Mouse (Mus musculus) lung, embryonic 14.5 days (tissue): Measurements from ENCODE around the gene Alkbh2. TPM values are rescaled to one million over a fixed set of nuclear protein-coding genes. Genes with fewer than 3 reads are reported as not detected.

Source experiments
- ATAC-seq: fragments of 200-750 bp; cut with Nextera tagmentation; 2 replicates; pipeline ENCODE4 v1.8.0; 2017; ENCODE audit warnings: mild to moderate bottlenecking, moderate TSS enrichment, moderate library complexity; ENCODE audit not compliant: insufficient read depth
- DNase-seq: peaks from one replicate; pipeline ENCODE4 v3.0.0-alpha.2; 2015
- H3K27ac ChIP-seq: fragments of 300-500 bp; sonication (generic); 2 replicates; pipeline ENCODE4 v1.5.1; 2014; ENCODE audit warnings: low read depth, mild to moderate bottlenecking, moderate library complexity
- H3K27me3 ChIP-seq: fragments of 300-500 bp; sonication (generic); 2 replicates; pipeline ENCODE4 v1.6.1; 2014; ENCODE audit warnings: low read length, control low read depth; ENCODE audit not compliant: insufficient read depth
- H3K36me3 ChIP-seq: fragments of 300-500 bp; sonication (generic); 2 replicates; pipeline ENCODE4 v1.6.1; 2014; ENCODE audit warnings: control low read depth; ENCODE audit not compliant: insufficient read depth
- H3K4me1 ChIP-seq: fragments of 300-500 bp; sonication (generic); 2 replicates; pipeline ENCODE4 v1.6.1; 2014; ENCODE audit warnings: antibody characterized with exemption, control low read depth; ENCODE audit not compliant: insufficient read depth
- H3K4me2 ChIP-seq: fragments of 300-500 bp; sonication (generic); 2 replicates; pipeline ENCODE4 v1.6.1; 2014; ENCODE audit warnings: mild to moderate bottlenecking
- H3K4me3 ChIP-seq: fragments of 300-500 bp; sonication (generic); 2 replicates; pipeline ENCODE4 v1.5.1; 2014; ENCODE audit warnings: low read depth, low read length
- H3K9ac ChIP-seq: fragments of 300-500 bp; sonication (generic); 2 replicates; pipeline ENCODE4 v1.6.1; 2014
- H3K9me3 ChIP-seq: fragments of 300-500 bp; sonication (generic); 2 replicates; pipeline ENCODE4 v1.6.1; 2016; ENCODE audit warnings: low read depth, low read length, control low read depth
- CTCF ChIP-seq: IDR thresholded peaks from 2 replicates; pipeline ENCODE4 v1.5.1; 2016; ENCODE audit warnings: antibody characterized with exemption, low read depth
- WGBS: fragments of 180-500 bp; shearing (Covaris S2); extraction: QIAGEN DNeasy Blood & Tissue Kit; methylation state at CpG from one replicate; pipeline ENCODE4 v1.1.7; 2014; 5-methylcytosine and 5-hydroxymethylcytosine counted together
- polyA plus RNA-seq: library from polyadenylated mRNA; unstranded; fragments of >200 nt; fragmentation: Nextera tagmentation; extraction: Ambion mirVana; gene quantifications from 2 replicates; pipeline ENCODE4 v1.2.1, GENCODE M21; 2014

The Alkbh2 gene
- polyA plus RNA-seq, 1 experiment from 2014 or later = 8.9 TPM

GRCm38 (mm10) chr5:114154765-114155164, 26.7 kb upstream of the Alkbh2 start:
- WGBS = 70% methylated on average over 5 of the region's 5 CpGs
- no peak for ATAC-seq

GRCm38 (mm10) chr5:114153490-114153889, 25.5 kb upstream of the Alkbh2 start:
- Histone ChIP-seq H3K4me1 (no peaks in the 10 kb centered on the region), H3K36me3 (no peaks in the 10 kb centered on the region), H3K4me3 (peak overlapping the region; percentile 17; the same call in 1 of the 2 replicates), H3K4me2 (peak overlapping the region; percentile 40), H3K27me3 (no peaks in the 10 kb centered on the region), H3K9me3 (no peaks in the 10 kb centered on the region), H3K27ac (no peak overlapping the region), H3K9ac (no peak overlapping the region)
- WGBS = 11% methylated on average over 12 of the region's 12 CpGs
- DNase-seq (peak; percentile 72), ATAC-seq (peak; percentile 56; the same call in 1 of the 2 replicates)
- peak; percentile 62 for TF ChIP-seq CTCF

More at GRCm38 (mm10) chr5:114154765-114155164, 26.7 kb upstream of the Alkbh2 start:
- H3K27me3 ChIP-seq = no peaks in the 10 kb centered on the region
- TF ChIP-seq CTCF = no peak
- no peaks in the 10 kb centered on the region for H3K9me3 ChIP-seq
- H3K4me1 ChIP-seq = no peaks in the 10 kb centered on the region
- no peak overlapping the region for H3K4me2 ChIP-seq
- H3K4me3 ChIP-seq = no peak overlapping the region
- no peaks in the 10 kb centered on the region for H3K36me3 ChIP-seq
- no peak overlapping the region for H3K9ac ChIP-seq
- no peak for DNase-seq
- H3K27ac ChIP-seq = no peak overlapping the region

- H3K36me3 ChIP-seq = no peaks in the 10 kb centered on the region
- no peaks in the 10 kb centered on the region for H3K4me1 ChIP-seq
- no peaks in the 10 kb centered on the region for H3K9me3 ChIP-seq
- H3K27me3 ChIP-seq = no peaks in the 10 kb centered on the region
- no peak overlapping the region for H3K4me3 ChIP-seq
- no peak for DNase-seq
- no peak for TF ChIP-seq CTCF
- WGBS = 79% methylated on average over 12 of the region's 12 CpGs
- no peak overlapping the region for H3K27ac ChIP-seq
- H3K9ac ChIP-seq = no peak overlapping the region
- ATAC-seq = no peak
- no peak overlapping the region for H3K4me2 ChIP-seq
Measured at GRCm38 (mm10) chr5:114152359-114153092, 24.5 kb upstream of the Alkbh2 start.

- H3K36me3 ChIP-seq = no peaks in the 10 kb centered on the region
- H3K4me3 ChIP-seq = no peak overlapping the region
- DNase-seq = no peak
- H3K4me2 ChIP-seq = no peak overlapping the region
- H3K9ac ChIP-seq = no peak overlapping the region
- WGBS = 66% methylated on average over 14 of the region's 14 CpGs
- no peaks in the 10 kb centered on the region for H3K4me1 ChIP-seq
- peak overlapping the region; percentile 16; the same call in 1 of the 2 replicates for H3K27ac ChIP-seq
- no peaks in the 10 kb centered on the region for H3K27me3 ChIP-seq
- no peaks in the 10 kb centered on the region for H3K9me3 ChIP-seq
- ATAC-seq = no peak
- TF ChIP-seq CTCF = no peak
Measured at GRCm38 (mm10) chr5:114147043-114147972, 19.3 kb upstream of the Alkbh2 start.

GRCm38 (mm10) chr5:114146028-114146888, 18.2 kb upstream of the Alkbh2 start, which contains the start of gene Acacb:
Gene Acacb (plus strand): TSS chr5:114146535.
- no peak for TF ChIP-seq CTCF
- no peak within 1 kb of the TSS for H3K4me3 ChIP-seq
- DNase-seq (no peak), ATAC-seq (no peak)
- H3K36me3 ChIP-seq = no peaks in the 10 kb centered on the region
- 34% methylated on average over 19 of the region's 19 CpGs for WGBS
- 0 out of 2 replicates have a peak within 1 kb of the TSS, but pooled peaks have one; percentile 23 for H3K9ac ChIP-seq
- no peaks in the 10 kb centered on the region for H3K9me3 ChIP-seq
- H3K27ac ChIP-seq = peak within 1 kb of the TSS; percentile 16; the same call in 1 of the 2 replicates
- H3K4me2 ChIP-seq = no peak within 1 kb of the TSS
- H3K4me1 ChIP-seq = no peaks in the 10 kb centered on the region
- no peaks in the 10 kb centered on the region for H3K27me3 ChIP-seq

GRCm38 (mm10) chr5:114139175-114139574, 11.2 kb upstream of the Alkbh2 start:
- Histone ChIP-seq H3K4me1 (peaks cover 5% of the 10 kb centered on the region; the same call in 1 of the 2 replicates), H3K27ac (peak overlapping the region; percentile 56; the same call in 1 of the 2 replicates), H3K4me3 (no peak overlapping the region), H3K9me3 (no peaks in the 10 kb centered on the region), H3K9ac (no peak overlapping the region), H3K4me2 (no peak overlapping the region), H3K27me3 (no peaks in the 10 kb centered on the region), H3K36me3 (peaks cover 35% of the 10 kb centered on the region)
- peak; percentile 85 for ATAC-seq
- no peak for TF ChIP-seq CTCF
- 40% methylated on average over 9 of the region's 9 CpGs for WGBS
- peak; percentile 92 for DNase-seq
